Mouse (Mus musculus) neural tube, embryonic 10.5 days (tissue): ENCODE data around the gene Nhs.
A peak's percentile ranks its signal among the peaks of the same experiment; 100 is the strongest.

Experiments
- DNase-seq: peaks from one replicate; pipeline ENCODE4 v3.0.0-alpha.2; 2017; ENCODE audit warnings: low spot score; ENCODE audit errors: extremely low spot score

Gene Nhs

DNA sequence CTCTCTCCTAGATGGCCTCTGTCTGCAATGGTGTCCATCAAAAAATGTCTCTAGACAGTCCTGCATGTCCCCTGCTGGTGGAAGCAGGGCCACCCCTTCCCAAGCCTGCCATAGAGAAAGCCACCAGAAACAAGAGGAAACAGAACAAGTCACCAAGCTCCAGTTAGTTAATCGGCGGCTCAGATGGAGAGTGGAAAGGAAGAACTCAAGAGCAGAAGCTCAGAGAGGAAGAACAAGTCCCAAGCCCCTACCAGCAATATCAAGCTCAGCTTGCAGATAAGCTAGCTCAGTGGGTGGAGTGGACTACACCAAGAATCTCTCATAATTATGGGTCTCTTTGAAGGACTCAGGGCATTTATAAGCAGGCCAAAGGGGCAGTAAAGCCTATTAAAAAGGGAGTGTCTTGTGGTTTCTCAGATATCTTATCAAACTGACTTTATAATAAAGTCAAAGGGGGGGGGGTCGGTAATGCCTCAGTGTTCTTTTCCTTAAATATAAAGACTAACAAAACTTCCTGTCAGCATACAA lies 139.4 kb downstream of the Nhs start:
- no peak for DNase-seq

DNA sequence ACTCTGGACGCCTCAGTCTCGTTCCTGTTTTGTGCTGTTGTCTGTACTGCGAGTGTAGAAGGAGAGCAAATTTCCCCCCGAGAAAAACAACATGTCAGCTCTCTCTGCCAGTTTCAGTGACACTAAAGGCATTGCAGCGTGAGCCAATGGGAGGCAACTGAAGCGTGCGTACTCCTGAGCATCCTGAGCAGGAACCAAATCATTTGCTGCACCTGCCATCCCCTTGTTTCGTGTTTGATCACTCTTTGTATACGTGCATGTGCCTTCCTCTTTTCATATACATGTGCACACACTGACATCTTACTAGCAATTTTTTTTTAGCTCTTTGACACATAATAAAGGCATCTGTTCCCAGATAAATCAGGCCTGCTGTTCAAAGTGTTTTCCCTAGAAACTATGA lies 142.1 kb downstream of the Nhs start:
- DNase-seq, result no peak

DNA sequence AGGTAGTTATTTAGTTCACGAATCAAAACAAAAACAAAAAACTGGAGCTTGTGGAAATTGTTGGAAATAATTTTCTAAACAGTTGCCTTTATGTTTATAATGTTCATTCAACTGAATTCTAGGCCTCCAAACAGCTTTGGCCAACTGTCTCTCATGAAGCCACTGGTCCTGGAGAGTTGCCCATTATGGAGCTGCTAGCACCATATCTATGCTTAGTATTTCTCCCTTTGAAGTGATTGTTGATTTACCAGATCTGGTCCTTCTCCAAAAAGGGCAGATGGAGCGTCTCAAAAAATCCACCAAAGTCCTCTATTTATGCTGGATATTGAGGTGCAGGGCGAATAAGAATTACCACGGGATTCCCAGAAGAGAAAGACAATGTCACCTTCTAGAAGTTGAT lies 147.0 kb downstream of the Nhs start:
- no peak for DNase-seq

DNA sequence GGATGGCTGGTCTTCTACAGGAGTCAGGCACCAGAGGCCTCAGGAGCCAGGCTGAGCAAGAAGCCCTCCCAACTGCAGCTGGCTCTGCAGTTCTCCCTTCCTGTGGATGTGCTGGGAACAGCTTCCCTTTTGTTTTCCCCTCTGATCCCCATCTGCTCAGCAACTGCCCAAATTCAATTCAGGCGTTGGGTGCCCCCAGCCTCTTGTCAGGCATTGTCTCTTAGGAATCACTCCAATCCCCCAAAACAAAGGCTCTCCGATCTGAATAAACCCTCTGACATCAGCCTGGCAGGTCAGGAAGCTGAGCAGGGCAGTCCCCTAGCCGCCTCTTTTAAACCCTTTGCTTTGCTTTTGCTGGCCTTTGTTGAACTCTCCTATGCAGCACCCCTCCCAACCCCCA lies 149.7 kb downstream of the Nhs start:
- peak; percentile 32 for DNase-seq

DNA sequence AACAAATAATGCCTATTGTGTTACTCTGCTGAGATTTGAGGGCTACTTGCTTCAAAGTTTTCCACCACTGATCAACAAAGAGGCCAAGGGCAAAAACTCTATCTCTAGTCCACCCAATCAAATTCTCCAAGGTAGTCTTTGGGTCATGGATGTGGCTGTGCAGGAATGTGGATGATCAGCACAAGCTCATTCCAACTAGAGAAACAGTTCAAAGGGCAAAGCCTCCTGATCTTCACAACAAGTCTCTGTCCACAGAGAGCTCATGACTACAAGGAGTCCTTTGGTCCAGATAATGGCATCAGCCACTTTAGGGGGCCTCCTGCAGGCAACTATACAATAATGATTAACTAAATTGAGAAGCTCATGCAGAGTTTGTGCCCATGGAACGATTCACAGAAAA lies 155.7 kb downstream of the Nhs start:
- DNase-seq, result no peak

DNA sequence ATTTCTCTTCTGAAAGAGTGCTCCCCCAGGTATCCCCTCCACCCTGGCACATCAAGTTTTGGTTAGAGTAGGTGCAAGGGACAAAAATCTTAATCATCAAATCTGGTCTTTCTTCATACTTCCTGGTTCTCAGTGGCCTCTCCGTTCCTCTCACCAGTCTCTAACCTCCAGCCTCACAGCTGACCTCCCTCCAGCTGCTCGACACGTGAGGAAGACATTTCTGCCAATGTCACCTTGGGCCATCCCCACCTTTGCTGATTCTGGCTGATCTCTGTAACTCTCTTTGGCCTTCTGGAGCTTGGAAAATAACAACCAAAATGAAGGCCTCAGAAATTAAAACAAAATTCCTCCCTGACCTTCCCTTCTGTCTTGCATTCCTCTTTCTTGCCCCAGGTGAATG lies 160.7 kb downstream of the Nhs start:
- no peak for DNase-seq

DNA sequence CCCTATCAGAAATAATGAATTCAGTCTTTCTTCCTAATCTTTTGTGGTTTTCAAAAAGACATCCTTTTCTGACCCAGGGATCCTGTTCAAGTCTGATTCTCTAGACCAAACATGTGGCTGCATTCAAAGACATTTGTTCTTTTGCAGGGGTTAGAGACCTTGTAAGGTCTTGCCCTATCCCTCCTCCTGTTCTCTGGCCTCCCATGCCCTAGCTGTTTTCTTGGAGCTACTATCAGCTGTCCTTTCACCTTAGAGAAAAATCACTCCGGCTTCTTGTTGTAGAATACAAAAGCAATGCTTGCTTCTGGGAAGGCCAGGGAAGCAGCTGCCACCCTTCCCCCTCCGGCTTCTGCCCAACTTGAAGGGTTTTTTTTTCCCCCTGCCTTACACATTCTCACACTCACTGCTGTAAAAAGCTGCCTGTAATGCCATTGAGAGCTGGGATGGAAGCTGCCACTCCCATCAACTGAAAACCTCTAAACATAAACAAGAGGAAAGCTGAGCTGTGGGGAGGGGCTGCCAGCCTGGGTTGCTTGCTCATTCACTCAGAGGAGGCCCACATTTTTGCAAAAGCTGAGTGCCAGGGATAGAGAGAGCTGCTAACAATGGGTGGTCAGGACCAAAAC lies 162.2 kb downstream of the Nhs start:
- peak; percentile 18 for DNase-seq

DNA sequence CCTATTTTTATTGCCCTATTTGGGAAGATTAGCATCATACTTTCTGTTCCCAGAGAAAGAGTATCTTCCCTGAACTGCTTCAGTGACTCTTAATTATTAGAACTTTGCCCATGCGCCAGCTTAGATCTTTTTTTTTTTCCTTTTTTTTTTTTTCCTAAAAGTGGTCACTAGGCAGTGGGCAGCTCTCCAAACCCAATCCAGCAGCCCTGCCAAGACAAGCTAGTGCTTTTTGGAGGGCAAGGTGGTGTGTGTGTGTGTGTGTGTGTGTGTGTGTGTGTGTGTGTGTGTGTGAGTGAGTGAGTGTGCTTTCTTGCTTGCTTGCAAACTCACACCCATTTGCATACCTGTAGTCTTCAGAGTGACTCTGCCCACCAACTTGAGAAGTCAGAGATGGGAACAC lies 169.4 kb downstream of the Nhs start:
- DNase-seq, result no peak

DNA sequence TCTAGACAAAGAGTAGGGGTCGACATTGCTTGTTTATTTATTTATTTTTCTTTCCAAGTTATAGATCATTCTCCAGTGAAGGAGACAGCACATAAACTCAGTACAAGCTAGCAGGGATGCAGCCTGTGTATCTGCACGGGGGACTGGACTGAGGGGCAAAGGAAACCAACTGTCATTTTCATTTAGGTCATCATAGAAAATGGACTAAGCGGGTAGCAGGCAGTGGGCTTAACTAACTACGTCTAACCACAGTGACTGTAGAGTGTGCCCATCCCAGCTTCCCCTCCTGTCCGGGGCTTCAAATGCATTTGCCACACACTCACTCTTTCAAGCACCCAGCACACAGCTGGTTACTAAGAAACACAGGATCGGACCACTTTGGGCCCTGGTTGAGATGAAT lies 174.6 kb downstream of the Nhs start:
- no peak for DNase-seq

DNA sequence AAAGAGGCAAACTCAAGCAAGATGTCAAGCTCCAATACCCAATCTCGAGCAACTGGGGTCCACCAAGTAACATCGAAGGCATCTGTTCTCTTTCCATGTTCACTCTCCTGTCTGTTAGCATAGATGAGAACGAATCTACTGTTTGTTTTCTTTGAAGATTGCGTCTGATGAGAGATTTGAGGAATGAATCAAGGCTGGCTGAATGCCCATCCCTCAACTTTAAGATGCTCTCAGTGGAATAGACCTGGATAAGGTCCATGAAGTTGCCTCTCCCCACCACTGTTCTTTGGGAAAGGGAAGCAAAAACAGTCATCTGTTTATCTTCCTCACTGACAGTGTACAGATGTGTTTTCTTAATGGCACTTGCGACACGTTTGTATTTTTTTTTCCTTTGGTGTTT lies 178.1 kb downstream of the Nhs start:
- no peak for DNase-seq

DNA sequence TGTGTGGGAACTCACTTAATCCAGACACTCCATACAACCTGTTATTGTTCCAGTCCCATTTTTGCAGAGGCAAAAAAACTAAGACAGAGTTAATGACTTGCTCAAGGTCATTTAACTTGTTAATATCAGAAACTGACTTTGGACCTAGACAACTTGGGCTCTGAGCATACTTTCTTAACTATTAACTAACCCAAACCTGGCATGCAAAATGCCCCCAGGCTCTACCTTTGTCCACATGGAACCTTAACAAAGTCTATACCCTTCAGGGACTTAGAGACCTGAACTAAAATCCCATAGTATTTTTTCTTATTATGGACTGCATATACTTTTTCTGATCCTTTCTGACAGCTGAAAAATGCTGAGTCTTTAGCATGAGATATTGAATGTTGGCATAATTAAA lies 179.6 kb downstream of the Nhs start:
- no peak for DNase-seq

DNA sequence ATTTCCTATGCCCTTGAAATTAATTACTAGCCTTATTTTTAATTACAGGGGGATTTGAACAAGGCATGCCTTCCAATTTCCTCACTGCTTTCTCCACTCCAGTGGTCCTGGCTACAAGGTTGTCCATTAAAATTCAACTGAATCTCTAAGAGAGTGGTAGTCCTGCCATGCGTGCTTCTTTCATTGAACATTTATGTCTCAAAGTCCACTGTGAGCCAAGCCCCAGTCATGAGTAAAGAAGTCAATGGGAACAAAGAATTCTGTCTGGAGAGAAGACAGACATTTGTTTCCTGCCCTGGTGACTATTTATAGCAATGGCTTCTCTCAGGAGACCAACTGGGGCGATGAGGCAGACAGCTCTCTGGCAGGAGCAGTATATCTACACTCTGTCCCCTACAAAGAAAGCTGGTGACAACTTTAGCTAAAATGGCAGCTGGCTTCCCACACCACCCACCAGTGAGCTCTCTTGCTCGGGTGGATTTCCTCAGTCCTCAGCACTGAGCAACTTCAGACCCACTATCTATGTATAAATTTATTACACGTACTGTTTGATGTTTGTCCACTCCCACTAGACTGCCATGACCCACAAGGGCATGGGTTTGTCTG lies 182.2 kb downstream of the Nhs start:
- no peak for DNase-seq

DNA sequence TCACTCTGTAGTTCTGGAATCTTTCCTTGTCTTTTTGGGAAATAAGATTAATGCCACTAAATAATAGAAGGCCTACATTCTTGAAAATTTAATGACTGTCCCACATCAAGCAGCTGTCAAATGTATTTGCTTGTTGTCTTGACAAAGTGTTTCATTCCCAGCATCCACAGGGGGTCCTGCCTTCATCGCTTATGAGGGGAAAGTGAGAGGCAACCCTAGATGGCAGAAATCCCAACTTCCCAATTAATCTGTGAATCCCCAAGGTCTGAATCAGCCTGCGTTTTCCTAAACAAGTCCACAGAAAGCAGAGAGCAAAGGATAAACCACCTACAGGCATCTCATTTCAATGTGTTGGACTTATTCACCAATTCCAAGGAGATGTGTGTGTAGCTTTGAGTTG lies 183.2 kb downstream of the Nhs start:
- no peak for DNase-seq

DNA sequence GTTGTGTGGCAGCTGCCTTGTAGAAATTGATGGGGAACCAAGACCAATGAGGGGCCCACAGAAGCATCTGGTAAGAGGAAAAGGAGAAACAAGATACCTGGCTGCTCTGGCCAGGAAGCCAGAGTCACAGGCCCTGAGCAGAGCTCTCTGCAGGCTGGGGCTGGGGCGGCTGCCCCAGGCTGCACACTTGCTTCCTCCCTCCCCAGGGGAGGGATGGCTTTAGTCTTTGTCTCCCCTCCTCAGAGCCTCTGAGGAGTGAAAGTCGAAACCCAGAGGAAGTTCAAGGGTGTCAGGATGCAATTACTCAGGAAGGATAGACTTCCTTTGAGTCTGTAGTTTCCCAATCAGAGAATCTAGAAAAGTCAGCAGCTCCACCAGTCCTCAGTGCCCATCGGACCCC lies 186.0 kb downstream of the Nhs start:
- no peak for DNase-seq

DNA sequence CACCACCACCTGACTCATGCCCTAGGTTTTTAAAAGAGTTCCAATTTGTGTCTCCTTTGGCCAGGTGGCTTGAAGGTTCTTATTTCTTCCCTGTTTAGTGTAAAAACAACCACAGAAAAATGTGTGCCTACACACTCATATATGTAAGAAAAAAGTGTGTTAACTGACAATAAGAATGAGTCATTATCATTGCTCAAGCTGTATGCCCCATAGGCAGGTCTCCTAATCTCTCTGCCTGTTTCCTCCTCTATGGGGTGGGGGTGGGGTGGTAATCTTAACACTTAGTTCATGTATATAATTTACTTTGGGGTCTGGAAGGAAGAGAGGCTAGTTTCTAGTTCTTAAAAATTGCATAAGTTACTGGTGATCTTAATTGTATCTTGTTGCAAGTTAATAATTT lies 186.8 kb downstream of the Nhs start:
- no peak for DNase-seq

DNA sequence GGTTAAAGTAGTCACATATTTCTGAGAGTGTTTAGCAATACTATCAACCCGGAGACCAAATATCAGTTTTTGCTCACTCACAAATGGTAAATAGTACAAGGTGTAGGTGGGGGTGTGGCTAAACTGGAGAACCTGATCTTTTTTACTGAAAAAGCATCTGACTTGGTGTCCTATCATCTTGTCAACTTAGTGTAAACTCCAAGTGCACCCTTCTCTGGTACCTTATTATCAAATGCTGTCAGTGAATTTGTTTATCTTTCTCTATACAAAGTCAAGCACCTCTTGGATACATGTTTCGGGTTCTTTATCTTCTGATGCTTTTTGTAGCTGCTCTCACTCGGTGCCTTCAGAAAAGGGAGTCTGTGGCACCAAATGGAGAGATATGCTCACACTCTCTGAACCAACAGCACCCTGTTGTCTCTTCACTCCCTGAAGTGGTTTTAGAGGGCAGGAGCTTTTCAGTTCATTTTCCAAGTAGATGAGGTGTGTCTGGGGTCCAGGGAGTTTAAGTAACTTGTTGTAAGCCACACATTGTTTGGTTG lies 187.5 kb downstream of the Nhs start:
- no peak for DNase-seq

DNA sequence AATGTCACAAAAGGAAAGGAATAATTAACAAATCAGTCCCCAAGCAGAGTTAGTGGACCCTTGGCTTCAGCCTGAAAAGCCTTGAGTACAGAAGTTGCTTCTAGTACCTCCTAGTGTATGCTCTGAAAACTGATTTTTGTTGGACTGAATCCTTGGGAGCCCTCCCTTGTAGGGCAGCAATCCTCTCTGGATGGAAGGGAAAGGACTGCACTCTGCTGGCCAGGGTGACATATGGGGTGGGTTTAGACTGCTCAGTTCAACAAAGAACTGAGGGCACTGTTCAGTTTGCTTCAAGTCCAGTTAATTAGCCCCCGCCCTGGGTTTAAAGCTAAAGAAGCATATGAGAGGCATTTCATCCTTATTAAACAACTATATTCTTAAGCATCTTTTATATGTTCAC lies 188.4 kb downstream of the Nhs start:
- DNase-seq, result no peak

DNA sequence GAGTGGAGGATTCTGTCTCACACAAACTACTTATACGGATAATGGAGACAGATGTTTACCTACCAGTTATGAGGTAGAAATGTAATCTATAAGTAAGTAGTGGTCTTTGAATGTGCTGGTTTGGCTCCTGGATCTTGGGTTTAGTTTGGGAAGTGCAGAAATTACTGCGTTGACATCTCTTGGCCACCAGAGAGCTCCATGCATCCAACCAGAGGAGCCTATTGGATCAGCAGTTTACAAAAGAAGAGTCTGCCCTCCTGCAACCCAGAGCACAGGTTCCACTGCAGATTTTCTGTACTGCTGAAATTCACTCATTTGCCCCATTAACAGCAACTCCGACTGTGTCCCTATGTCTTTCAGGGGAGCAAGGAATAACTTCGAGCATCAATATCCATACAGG lies 191.8 kb downstream of the Nhs start:
- no peak for DNase-seq

DNA sequence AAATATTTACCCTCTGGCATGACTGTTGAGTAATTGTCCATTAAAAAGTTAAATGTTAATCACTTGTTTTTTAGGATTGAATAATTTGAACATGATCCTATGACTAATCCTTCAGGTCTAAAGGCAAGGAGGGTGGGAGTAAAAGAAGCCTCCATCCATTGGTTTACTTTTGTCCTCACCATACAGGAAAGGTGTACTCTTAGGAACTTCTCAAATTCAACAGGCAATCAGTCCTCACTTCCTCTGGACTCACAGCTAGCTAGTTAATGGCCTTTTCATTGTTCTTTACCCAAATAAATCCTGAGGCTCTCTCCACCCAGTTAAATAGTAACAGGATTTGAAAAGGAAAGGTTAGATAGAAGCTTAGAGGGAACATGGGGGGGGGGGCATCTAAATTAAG lies 196.2 kb downstream of the Nhs start:
- DNase-seq, result no peak

DNA sequence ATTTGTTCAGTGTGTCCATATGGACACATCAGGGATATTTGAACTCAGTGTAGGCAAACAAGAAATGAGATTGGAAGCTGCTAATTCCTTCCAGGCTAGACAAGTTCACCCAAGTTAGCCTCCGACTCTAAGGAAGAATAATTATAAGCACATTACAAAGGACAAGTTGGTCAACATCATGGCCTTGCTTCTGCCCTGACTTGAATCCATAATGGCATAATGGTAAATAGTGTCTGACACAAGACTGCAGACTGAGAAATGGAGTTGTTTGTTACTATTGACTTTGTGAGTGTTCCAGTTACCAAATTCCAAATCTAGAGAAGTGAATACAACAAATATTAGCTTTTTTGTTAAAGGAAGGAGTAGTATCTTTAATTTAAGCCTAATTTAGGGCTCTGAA lies 196.7 kb downstream of the Nhs start:
- DNase-seq, result no peak

DNA sequence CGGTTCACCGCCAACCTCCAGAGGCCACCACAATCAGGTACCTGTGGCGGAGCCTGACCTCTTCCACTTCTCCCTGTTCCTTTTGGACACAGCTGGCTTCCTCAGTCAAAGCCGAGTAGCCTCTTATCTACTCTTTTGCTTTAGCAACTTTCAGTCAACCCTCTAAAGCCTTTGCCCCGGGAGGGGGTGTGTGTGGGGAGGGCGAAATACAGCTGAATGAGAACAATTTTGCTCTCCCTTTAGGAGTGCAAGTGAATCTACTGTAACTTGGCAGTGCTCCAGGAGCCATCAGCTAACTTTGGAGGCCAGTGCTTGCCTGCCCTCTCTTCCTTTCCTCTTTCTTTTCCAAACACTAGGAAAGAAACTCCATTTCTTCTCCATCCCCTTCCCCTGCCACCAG lies 197.8 kb downstream of the Nhs start:
- no peak for DNase-seq

DNA sequence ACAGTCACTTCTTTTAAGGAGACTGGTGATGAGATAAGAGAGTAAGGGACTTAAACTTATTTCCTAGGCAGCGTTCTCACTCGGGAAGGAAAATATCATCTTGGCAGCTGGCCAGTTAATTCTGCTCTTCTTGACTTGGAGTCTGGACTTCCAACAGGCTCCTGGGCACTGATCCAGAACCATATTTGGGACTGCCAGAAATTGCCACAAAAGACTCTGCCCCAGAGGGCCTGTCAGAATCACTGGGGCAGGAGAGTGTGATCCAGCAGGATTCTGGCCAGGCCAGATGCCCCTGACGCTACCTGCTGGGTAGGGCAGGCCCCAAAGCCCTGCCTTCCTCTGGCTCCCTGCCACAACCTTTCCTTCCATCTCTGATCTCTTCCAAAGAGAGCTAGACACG lies 198.4 kb downstream of the Nhs start:
- no peak for DNase-seq

DNA sequence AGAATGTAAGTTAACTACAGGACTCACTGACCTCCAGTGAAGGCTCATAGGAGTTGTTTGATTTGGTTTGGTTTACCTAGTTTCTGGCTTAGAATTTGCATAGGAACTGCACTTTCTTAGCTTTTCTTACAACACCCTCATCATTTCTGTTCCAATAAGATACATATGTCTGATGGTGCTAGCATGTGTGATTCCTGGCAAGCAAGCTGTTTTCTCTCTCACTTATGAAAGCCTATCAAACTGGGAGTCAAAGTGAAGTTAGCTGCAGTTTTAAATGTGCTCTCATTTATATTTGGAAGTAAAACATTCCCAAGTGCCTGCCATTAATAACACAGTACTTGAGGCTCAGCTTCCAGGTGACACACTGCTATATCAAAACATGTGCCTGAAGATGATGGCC lies 207.2 kb downstream of the Nhs start:
- no peak for DNase-seq
